Mouse (Mus musculus) cerebellum, postnatal 4 days (tissue): ENCODE data around the gene Golga3.

ENCODE experiments used
- DNase-seq, 2 experiments: peaks; one replicate each; pipeline ENCODE4 v3.0.0; 2022; ENCODE audit warnings: low spot score in 2 of 2, mixed read lengths in 1 of 2

The Golga3 gene

GRCm38 (mm10) chr5:110176362-110177020 is at the start of gene Golga3:
Gene Golga3, plus strand, starts transcription at chr5:110176701.
- peak; percentile 77 to 90 for DNase-seq

- peak; percentile 98 to 99 for DNase-seq
These were observed 41.0 kb upstream of the Golga3 start, which contains the start of gene Chfr for GRCm38 (mm10) chr5:110135293-110136086. Gene Chfr, plus strand, starts transcription at chr5:110135842.

GRCm38 (mm10) chr5:110136087-110136464 is 40.4 kb upstream of the Golga3 start:
- DNase-seq = no peak

- no peak for DNase-seq
These were observed 38.7 kb upstream of the Golga3 start for GRCm38 (mm10) chr5:110137816-110138215.

GRCm38 (mm10) chr5:110139325-110139724 is 37.2 kb upstream of the Golga3 start:
- DNase-seq = no peak

GRCm38 (mm10) chr5:110140424-110140823 is 36.1 kb upstream of the Golga3 start:
- DNase-seq = no peak

GRCm38 (mm10) chr5:110142309-110142708 is 34.2 kb upstream of the Golga3 start:
- DNase-seq = no peak

GRCm38 (mm10) chr5:110143007-110143406 is 33.5 kb upstream of the Golga3 start:
- DNase-seq = no peak

- no peak for DNase-seq
These were observed 7.1 kb upstream of the Golga3 start for GRCm38 (mm10) chr5:110169374-110169773.

GRCm38 (mm10) chr5:110177021-110177420 is 520 bp downstream of the Golga3 start:
- peak in 1 of 2 experiments; percentile 29 for DNase-seq

- DNase-seq = no peak
These were observed 2.1 kb downstream of the Golga3 start for GRCm38 (mm10) chr5:110178628-110179027.

- DNase-seq = no peak
These were observed 5.2 kb downstream of the Golga3 start for GRCm38 (mm10) chr5:110181716-110182115.

- DNase-seq = no peak
These were observed 26.8 kb downstream of the Golga3 start for GRCm38 (mm10) chr5:110203164-110203895.

- no peak for DNase-seq
These were observed 28.3 kb downstream of the Golga3 start for GRCm38 (mm10) chr5:110204777-110205176.

- DNase-seq = no peak
These were observed 34.8 kb downstream of the Golga3 start for GRCm38 (mm10) chr5:110211312-110211711.

GRCm38 (mm10) chr5:110216780-110217179 is 40.3 kb downstream of the Golga3 start:
- no peak for DNase-seq

- DNase-seq = no peak
These were observed 43.8 kb downstream of the Golga3 start for GRCm38 (mm10) chr5:110220331-110220730.

- no peak for DNase-seq
These were observed 46.3 kb downstream of the Golga3 start for GRCm38 (mm10) chr5:110222757-110223156.

GRCm38 (mm10) chr5:110225056-110225455 is 48.6 kb downstream of the Golga3 start:
- DNase-seq = no peak

GRCm38 (mm10) chr5:110227336-110227883 is 50.9 kb downstream of the Golga3 start:
- DNase-seq = no peak

- DNase-seq = peak in 1 of 2 experiments; percentile 3
These were observed 53.9 kb downstream of the Golga3 start for GRCm38 (mm10) chr5:110230401-110230779.
